Mouse (Mus musculus): ENCODE measurements at regions not wholly inside any gene's neighbourhood (a gene's known extent, or its start where the extent isn't known, plus 50 kb on each side); places are given as distances from the start of the nearest gene placed in this dataset.

- no peak for DNase-seq (ENCODE audit: low read depth)
- TF ChIP-seq CTCF (IDR thresholded peaks at IDR 0.05; ENCODE audit: borderline replicate concordance, extremely low read depth, insufficient read depth, insufficient read length) (no peak), POLR2A (IDR thresholded peaks at IDR 0.05; ENCODE audit: borderline replicate concordance, extremely low read depth, insufficient read depth, insufficient read length, poor library complexity, severe bottlenecking) (no peak)
Observed at GRCm38 (mm10) chr1:144316251-144316650, 67.2 kb upstream of the Rgs1 start.

- TF ChIP-seq POLR2A (IDR thresholded peaks at IDR 0.05; ENCODE audit: borderline replicate concordance, extremely low read depth, insufficient read depth, insufficient read length, poor library complexity, severe bottlenecking) (no peak), CTCF (IDR thresholded peaks at IDR 0.05; ENCODE audit: borderline replicate concordance, extremely low read depth, insufficient read depth, insufficient read length) (no peak)
- DNase-seq (ENCODE audit: low read depth), result no peak
Observed at GRCm38 (mm10) chr1:144314382-144314781, 65.3 kb upstream of the Rgs1 start.

GRCm38 (mm10) chr1:144313318-144313717 lies 64.3 kb upstream of the Rgs1 start:
- no peak for TF ChIP-seq CTCF (IDR thresholded peaks at IDR 0.05; ENCODE audit: borderline replicate concordance, extremely low read depth, insufficient read depth, insufficient read length)
- no peak for TF ChIP-seq POLR2A (IDR thresholded peaks at IDR 0.05; ENCODE audit: borderline replicate concordance, extremely low read depth, insufficient read depth, insufficient read length, poor library complexity, severe bottlenecking)
- no peak for DNase-seq (ENCODE audit: low read depth)

DNA sequence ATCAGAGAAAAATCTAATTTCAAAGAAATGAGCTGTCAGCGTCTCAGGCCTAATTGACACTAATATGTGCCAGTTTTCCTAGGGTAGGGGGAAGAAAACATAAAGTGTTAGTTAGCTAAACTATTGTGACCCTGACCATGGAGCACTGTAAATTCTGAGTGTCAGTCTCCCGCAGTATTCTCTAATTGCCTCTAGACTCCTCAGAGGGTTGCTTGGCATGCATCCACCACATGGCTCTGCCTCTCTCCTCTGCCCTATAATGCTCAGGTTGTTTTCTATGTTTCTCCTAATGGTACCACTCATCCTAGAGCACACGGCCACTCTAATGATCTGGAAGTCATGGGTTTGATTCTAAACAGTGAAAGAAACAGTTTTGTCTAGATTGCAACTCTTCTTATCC lies 60.9 kb upstream of the Rgs1 start:
- TF ChIP-seq POLR2A (IDR thresholded peaks at IDR 0.05; ENCODE audit: borderline replicate concordance, extremely low read depth, insufficient read depth, insufficient read length, poor library complexity, severe bottlenecking) (no peak), CTCF (IDR thresholded peaks at IDR 0.05; ENCODE audit: borderline replicate concordance, extremely low read depth, insufficient read depth, insufficient read length) (no peak)

DNA sequence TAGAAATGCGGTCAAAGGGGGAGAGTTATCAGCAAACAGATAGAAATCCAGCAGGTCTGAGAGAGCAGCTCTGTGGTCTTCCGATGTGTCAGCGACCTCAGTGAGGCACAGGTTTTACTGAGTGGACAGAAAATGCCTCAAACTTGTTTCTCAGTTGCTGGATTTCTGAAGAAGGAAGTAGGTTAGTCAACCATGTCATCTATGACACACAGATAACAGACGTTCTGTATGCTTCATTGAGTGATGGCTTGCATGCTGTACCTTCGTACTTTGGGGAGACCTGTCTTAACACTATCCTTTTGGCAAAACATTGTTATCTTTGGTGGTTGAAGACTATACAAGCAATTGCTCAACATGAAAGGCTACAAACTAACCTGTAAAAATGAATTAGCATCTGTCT lies 59.3 kb upstream of the Rgs1 start:
- no peak for TF ChIP-seq POLR2A (IDR thresholded peaks at IDR 0.05; ENCODE audit: borderline replicate concordance, extremely low read depth, insufficient read depth, insufficient read length, poor library complexity, severe bottlenecking)
- TF ChIP-seq CTCF (IDR thresholded peaks at IDR 0.05; ENCODE audit: borderline replicate concordance, extremely low read depth, insufficient read depth, insufficient read length), result no peak
- DNase-seq (ENCODE audit: low read depth), result no peak

More for the DNA sequence above, 60.9 kb upstream of the Rgs1 start:
- DNase-seq (ENCODE audit: low read depth), result peak; percentile 48

- DNase-seq (ENCODE audit: low read depth), result no peak
- TF ChIP-seq CTCF (IDR thresholded peaks at IDR 0.05; ENCODE audit: borderline replicate concordance, extremely low read depth, insufficient read depth, insufficient read length) (no peak), POLR2A (IDR thresholded peaks at IDR 0.05; ENCODE audit: borderline replicate concordance, extremely low read depth, insufficient read depth, insufficient read length, poor library complexity, severe bottlenecking) (no peak)
Observed at GRCm38 (mm10) chr1:144307854-144308285, 58.8 kb upstream of the Rgs1 start.

GRCm38 (mm10) chr1:144307017-144307853 lies 58.2 kb upstream of the Rgs1 start:
- DNase-seq (ENCODE audit: low read depth), result peak; percentile 45
- TF ChIP-seq POLR2A (IDR thresholded peaks at IDR 0.05; ENCODE audit: borderline replicate concordance, extremely low read depth, insufficient read depth, insufficient read length, poor library complexity, severe bottlenecking) (no peak), CTCF (IDR thresholded peaks at IDR 0.05; ENCODE audit: borderline replicate concordance, extremely low read depth, insufficient read depth, insufficient read length) (no peak)

- no peak for TF ChIP-seq POLR2A (IDR thresholded peaks at IDR 0.05; ENCODE audit: borderline replicate concordance, extremely low read depth, insufficient read depth, insufficient read length, poor library complexity, severe bottlenecking)
- TF ChIP-seq CTCF (IDR thresholded peaks at IDR 0.05; ENCODE audit: borderline replicate concordance, extremely low read depth, insufficient read depth, insufficient read length), result no peak
- DNase-seq (ENCODE audit: low read depth), result peak; percentile 15
Observed at GRCm38 (mm10) chr1:144306284-144306683, 57.2 kb upstream of the Rgs1 start.

GRCm38 (mm10) chr1:144300670-144301069 lies 51.6 kb upstream of the Rgs1 start:
- TF ChIP-seq POLR2A (IDR thresholded peaks at IDR 0.05; ENCODE audit: borderline replicate concordance, extremely low read depth, insufficient read depth, insufficient read length, poor library complexity, severe bottlenecking) (no peak), CTCF (IDR thresholded peaks at IDR 0.05; ENCODE audit: borderline replicate concordance, extremely low read depth, insufficient read depth, insufficient read length) (no peak)
- no peak for DNase-seq (ENCODE audit: low read depth)

All from brain, embryonic 14.5 days (tissue).